Mouse (Mus musculus) lung, postnatal 0 days (tissue): ENCODE measurements around the gene Trf.

Experiments
- CTCF ChIP-seq: IDR thresholded peaks from 2 replicates; pipeline ENCODE4 v1.5.1; 2016; ENCODE audit warnings: antibody characterized with exemption, mild to moderate bottlenecking
- EP300 ChIP-seq: IDR thresholded peaks from 2 replicates; pipeline ENCODE4 v1.6.1; 2016; ENCODE audit warnings: antibody characterized with exemption, mild to moderate bottlenecking, control low read depth

DNA sequence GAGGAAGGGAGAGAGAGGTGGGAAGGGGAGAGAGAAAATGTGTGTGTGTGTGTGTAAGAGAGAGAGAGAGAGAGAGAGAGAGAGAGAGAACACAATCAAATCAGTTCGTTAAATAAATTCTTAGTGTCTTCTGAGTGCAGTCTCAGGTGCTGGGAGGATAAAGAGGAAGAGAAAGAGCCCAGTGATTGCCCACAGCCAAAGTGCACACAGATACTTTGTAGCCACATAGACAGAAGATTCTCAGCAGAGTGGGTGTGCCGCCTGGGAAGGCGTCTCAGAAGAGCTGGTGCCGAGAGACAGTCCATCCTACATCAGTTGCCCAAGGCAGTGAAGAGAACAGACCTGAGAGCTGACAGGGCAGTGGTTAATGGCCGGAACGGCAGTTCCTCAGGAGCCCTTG, 16.0 kb downstream of the Trf start:
- TF ChIP-seq CTCF (no peak), EP300 (no peak)
